Mouse (Mus musculus) large intestine, adult 2 months (tissue): ENCODE measurements at regions not wholly inside any gene's neighbourhood (a gene's known extent, or its start where the extent isn't known, plus 50 kb on each side); places are given as distances from the start of the nearest gene placed in this dataset.

Experiments used
- DNase-seq: peaks from one replicate; pipeline ENCODE4 v3.0.0-alpha.2; 2012; ENCODE audit warnings: low read depth, low spot score
- WGBS: fragments of 180-500 bp; shearing (Covaris S2); methylation state at CpG from one replicate; pipeline ENCODE4 v1.1.7; 2018; 5-methylcytosine and 5-hydroxymethylcytosine counted together

GRCm38 (mm10) chr1:72005956-72006355, 206.2 kb downstream of the Mreg start:
- no peak for DNase-seq
- WGBS, result 78% methylated on average over 8 of the region's 8 CpGs

- DNase-seq, result no peak
- 91% methylated on average over 7 of the region's 7 CpGs for WGBS
Measured at GRCm38 (mm10) chr1:72005550-72005949, 206.6 kb downstream of the Mreg start.

- no peak for DNase-seq
- WGBS, result 79% methylated on average over 14 of the region's 14 CpGs
Measured at GRCm38 (mm10) chr1:72003424-72004278, 208.5 kb downstream of the Mreg start.

- DNase-seq, result no peak
- WGBS, result 53% methylated on average over 9 of the region's 9 CpGs
Measured at GRCm38 (mm10) chr1:72002471-72003116, 209.5 kb downstream of the Mreg start.

GRCm38 (mm10) chr1:72000741-72001140, 211.4 kb downstream of the Mreg start:
- no peak for DNase-seq
- 52% methylated on average over 2 of the region's 2 CpGs for WGBS

GRCm38 (mm10) chr1:71996828-71997227, 215.3 kb downstream of the Mreg start:
- WGBS, result 54% methylated on average over 2 of the region's 2 CpGs
- no peak for DNase-seq

GRCm38 (mm10) chr1:71996234-71996619, 215.9 kb downstream of the Mreg start:
- 50% methylated on average over 7 of the region's 7 CpGs for WGBS
- DNase-seq, result no peak

- WGBS, result 49% methylated on average over 16 of the region's 16 CpGs
- no peak for DNase-seq
Measured at GRCm38 (mm10) chr1:71995573-71996233, 216.4 kb downstream of the Mreg start.

GRCm38 (mm10) chr1:71990936-71991335, 221.2 kb downstream of the Mreg start:
- DNase-seq, result no peak
- 64% methylated on average over 3 of the region's 3 CpGs for WGBS

- DNase-seq, result no peak
- WGBS, result 80% methylated on average over 3 of the region's 3 CpGs
Measured at GRCm38 (mm10) chr1:71988086-71988485, 224.0 kb downstream of the Mreg start.

- no peak for DNase-seq
- WGBS, result 79% methylated on average over 1 of the region's 1 CpGs
Measured at GRCm38 (mm10) chr1:71986047-71986446, 226.1 kb downstream of the Mreg start.

GRCm38 (mm10) chr1:71983786-71984185, 228.3 kb downstream of the Mreg start:
- WGBS, result 69% methylated on average over 7 of the region's 7 CpGs
- no peak for DNase-seq

- WGBS, result 70% methylated on average over 5 of the region's 5 CpGs
- DNase-seq, result no peak
Measured at GRCm38 (mm10) chr1:71982423-71983262, 229.5 kb downstream of the Mreg start.

- DNase-seq, result no peak
- 83% methylated on average over 4 of the region's 4 CpGs for WGBS
Measured at GRCm38 (mm10) chr1:71980624-71981023, 231.5 kb downstream of the Mreg start.

GRCm38 (mm10) chr1:71979261-71979660, 232.8 kb downstream of the Mreg start:
- no peak for DNase-seq
- 76% methylated on average over 4 of the region's 4 CpGs for WGBS

GRCm38 (mm10) chr1:71977361-71977760, 234.7 kb downstream of the Mreg start:
- DNase-seq, result no peak
- 86% methylated on average over 5 of the region's 5 CpGs for WGBS

- no peak for DNase-seq
- 78% methylated on average over 4 of the region's 4 CpGs for WGBS
Measured at GRCm38 (mm10) chr1:71974715-71975114, 237.4 kb downstream of the Mreg start.

- whole genome bisulfite sequencing, result 65% methylated on average over 6 of the region's 6 CpGs
- no peak for DNase-seq
Measured at GRCm38 (mm10) chr1:71971943-71972342, 240.2 kb downstream of the Mreg start.

GRCm38 (mm10) chr1:71970771-71971170, 241.3 kb downstream of the Mreg start:
- DNase-seq, result no peak
- 67% methylated on average over 2 of the region's 2 CpGs for WGBS
